Mouse (Mus musculus): ENCODE data around the gene Spc25. TPM values are rescaled to one million over a fixed set of nuclear protein-coding genes. Genes with fewer than 3 reads are reported as not detected.

Spc25 gene
- total RNA-seq, 2 experiments from 2014 or later: 0.61 to 1.4 TPM

DNA sequence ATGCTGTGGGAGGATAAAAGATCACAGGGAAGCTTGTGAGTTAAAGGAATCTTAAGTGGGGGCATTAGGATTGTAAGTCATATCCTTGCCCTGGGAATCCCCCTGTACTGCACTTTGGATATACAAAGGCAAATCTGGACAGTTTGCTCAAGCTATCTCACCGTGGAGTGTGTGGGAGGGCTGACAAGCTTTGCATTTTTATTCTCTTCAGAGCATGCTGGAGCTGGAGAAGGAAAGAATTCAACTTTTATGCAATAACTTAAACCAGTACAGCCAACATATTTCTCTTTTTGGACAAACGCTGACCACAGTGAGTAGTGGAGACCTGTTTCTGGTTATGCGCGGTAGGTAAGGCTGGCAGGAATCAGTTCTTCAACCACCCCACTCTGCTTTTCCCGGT lies 30.7 kb downstream of the Spc25 start:
- Histone ChIP-seq H3K27ac (peak overlapping the region; percentile 50; the same call in 1 of the 2 replicates), H3K4me3 (no peak overlapping the region)
- intact Hi-C loops (cut with DNase I): no loop called here
- no peak for TF ChIP-seq CTCF (IDR thresholded peaks at IDR 0.05)
- DNase-seq (ENCODE audit: extremely low spot score in 1 of 2, low spot score in 2 of 2): no peak

DNA sequence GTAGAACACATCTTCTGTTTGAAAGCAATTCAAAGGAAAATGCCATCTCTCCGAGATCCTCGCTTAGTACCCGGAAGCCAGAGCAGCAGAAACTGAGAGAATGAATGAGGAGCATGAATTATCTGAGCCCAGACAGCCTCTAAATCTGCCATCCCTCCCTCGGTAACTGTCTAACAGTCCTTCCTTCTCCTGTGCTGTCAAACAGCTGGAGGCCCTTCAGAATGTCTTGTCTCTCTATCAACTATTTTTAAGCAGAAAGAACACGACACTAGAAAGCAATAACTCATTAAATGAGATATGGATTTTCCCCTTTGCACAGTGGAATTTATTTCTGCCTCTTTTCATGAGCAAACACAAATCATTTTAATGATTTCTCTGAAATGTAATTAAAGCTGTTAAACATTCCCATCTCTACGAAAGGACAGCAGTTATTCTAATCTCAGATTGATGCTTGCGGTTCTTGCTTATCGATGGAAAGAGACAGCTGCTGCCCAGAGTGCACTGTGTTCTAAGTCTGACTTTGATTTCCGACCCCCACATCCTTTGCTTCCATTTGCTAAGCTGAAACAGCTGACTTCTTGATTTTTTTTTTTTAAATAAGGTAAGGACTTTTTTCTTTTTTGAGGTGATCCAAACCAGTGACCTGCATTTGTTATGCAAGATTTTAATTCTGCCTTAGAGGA lies 35.5 kb downstream of the Spc25 start:
- Histone ChIP-seq H3K4me3 (no peak overlapping the region), H3K27ac (no peak overlapping the region)
- intact Hi-C loops (cut with DNase I): no loop called here
- no peak for DNase-seq (ENCODE audit: extremely low spot score in 1 of 2, low spot score in 2 of 2)
- TF ChIP-seq CTCF (IDR thresholded peaks at IDR 0.05): no peak

DNA sequence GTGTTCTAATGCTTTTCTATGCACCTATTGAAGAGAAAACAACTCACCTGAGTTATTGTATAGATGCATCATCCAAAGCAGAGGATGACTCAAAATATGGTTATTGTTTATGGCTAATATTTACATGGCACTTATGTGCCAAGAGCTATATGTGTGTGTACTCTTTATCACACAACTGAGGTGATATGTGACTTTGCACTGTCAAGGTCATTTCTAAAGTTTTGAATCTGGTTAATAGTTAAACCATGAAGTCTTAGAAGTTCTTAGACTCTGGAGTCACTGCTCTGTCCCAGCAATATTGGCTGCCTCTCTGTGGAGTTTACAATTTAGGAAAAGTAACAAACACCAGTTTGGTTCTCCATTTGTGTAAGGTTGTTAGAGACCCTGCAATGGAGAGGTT lies 47.1 kb downstream of the Spc25 start:
- TF ChIP-seq CTCF (IDR thresholded peaks at IDR 0.05): no peak
- intact Hi-C loops (cut with DNase I): no loop called here

DNA sequence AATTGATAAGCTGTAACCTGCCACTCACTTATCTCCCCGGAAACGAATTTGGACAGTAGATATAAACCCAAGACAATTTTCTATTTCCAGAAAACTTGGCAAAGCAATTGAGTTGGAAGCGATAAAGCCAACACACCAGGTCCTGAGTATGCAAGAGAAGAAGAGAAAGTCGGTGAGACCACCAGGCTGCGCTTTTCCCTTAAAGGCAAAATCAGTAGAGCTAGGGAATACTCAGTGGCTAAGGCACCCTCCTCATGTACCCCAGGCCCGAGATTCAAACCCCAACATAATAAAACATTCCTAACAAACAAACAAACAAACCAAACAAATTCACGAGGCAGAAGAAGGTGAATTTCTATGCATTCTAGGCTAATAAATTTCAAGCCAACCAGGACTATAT lies 49.7 kb downstream of the Spc25 start:
- intact Hi-C loops (cut with DNase I): no loop called here
- no peak overlapping the region for H3K27ac ChIP-seq
- no peak overlapping the region for H3K4me3 ChIP-seq

More for the DNA sequence above, 47.1 kb downstream of the Spc25 start:
- Histone ChIP-seq H3K4me3 (no peak overlapping the region), H3K27ac (no peak overlapping the region)
- no peak for DNase-seq (ENCODE audit: extremely low spot score in 1 of 2, low spot score in 2 of 2)

DNA sequence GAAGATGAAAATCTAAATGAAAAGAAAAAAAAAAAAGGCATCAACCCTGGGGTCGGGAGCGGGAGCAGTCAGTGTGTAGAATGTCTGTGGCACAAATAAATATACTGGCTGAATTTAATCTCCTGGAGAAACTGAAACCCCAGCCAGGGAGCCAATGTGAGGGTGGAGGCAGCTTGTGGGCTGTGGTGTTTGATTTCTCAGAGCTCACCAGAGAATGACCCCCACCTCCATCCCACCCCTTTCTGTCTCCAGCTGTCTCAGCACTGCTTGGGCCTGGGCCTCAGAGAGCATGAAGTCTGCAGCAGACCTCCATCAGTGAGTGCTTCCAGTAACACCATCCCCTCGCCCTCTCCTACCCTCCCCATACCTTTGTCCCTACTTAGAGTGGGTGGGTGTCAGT lies 50.1 kb downstream of the Spc25 start:
- no peak for TF ChIP-seq CTCF (IDR thresholded peaks at IDR 0.05)
- Histone ChIP-seq H3K4me3 (no peak overlapping the region), H3K27ac (no peak overlapping the region)
- DNase-seq (ENCODE audit: extremely low spot score in 1 of 2, low spot score in 2 of 2): no peak
- intact Hi-C loops (cut with DNase I): no loop called here

More for the DNA sequence above, 49.7 kb downstream of the Spc25 start:
- no peak for DNase-seq (ENCODE audit: extremely low spot score in 1 of 2, low spot score in 2 of 2)
- TF ChIP-seq CTCF (IDR thresholded peaks at IDR 0.05): no peak

DNA sequence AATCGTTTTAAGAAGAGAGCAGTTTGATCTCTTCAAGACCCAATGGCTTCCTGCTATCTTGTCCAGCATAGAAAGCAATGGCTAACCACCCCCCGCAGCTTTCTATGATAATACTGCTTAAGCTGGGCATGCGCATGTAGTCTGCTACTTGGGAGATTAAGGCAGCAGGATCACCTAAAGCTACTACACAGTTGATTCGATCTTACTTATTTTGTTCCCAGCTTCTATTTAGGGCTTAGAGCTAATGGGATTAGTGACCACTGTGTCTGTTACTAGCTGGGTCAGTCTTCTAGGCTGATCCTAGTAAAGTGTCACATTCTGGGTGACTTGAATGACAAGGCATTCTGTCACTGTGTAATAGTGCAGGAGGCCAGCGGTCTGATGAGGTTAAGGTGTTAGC lies 55.2 kb downstream of the Spc25 start:
- no peak overlapping the region for H3K4me3 ChIP-seq
- no peak for DNase-seq (ENCODE audit: extremely low spot score in 1 of 2, low spot score in 2 of 2)
- H3K27ac ChIP-seq: no peak overlapping the region
- no peak for TF ChIP-seq CTCF (IDR thresholded peaks at IDR 0.05)
- intact Hi-C loops (cut with DNase I): no loop called here

DNA sequence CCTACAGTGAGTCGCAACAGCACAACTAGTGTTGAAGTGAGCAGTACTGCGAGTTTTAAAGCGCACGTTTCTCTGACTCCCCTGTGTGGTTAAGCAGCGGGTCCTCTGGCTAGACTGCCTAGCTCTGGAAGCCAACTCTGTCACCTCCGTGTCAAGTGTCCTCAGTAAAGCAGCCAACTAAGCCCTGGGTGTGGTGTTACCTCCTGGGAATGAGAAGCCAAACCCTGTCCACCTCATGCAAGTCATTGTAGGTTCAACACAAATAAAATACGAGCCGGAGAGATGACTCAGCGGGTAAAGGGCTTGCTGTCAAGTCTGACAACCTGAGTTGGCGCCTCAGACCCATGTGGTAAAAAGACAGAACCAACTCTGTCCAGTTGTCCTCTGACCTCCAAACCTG lies 56.8 kb downstream of the Spc25 start:
- Histone ChIP-seq H3K4me3 (no peak overlapping the region), H3K27ac (no peak overlapping the region)
- TF ChIP-seq CTCF (IDR thresholded peaks at IDR 0.05): no peak
- intact Hi-C loops (cut with DNase I): no loop called here
- no peak for DNase-seq (ENCODE audit: extremely low spot score in 1 of 2, low spot score in 2 of 2)

DNA sequence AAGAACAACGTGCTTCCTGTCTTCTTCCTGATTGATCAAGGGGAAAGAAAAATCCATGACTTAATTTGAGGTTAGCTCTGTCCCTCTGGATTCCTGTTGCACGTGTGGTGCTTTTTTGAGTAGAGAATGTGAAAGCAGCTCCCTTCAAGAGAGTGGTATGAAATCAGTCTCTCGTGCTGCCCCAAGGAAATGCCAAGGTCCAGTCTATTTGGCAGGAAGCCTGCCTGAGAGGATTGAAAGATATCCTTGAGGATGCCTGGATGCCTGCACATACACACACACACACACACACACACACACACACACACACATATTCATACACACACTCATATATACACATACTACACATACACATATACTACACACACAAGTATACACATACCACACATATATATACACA lies 57.3 kb downstream of the Spc25 start:
- Histone ChIP-seq H3K4me3 (no peak overlapping the region), H3K27ac (no peak overlapping the region)
- no peak for DNase-seq (ENCODE audit: extremely low spot score in 1 of 2, low spot score in 2 of 2)
- TF ChIP-seq CTCF (IDR thresholded peaks at IDR 0.05): no peak
- intact Hi-C loops (cut with DNase I): no loop called here

Other genes starting within 250 kb of the Spc25 start
- gene Nostrin, start 70.4 kb downstream of the Spc25 start, total RNA-seq (2021): 1 to 10 TPM; 3.5 to 6.6 TPM
- gene G6pc2, start 4.9 kb upstream of the Spc25 start, total RNA-seq (2021): not detected
- gene Abcb11, start 136.4 kb upstream of the Spc25 start, total RNA-seq (2021): not detected
- under 1 TPM in 1 of 2 experiments, not detected in 1; 0.14 TPM for gene Dhrs9, start 174.3 kb upstream of the Spc25 start, total RNA-seq (2021)